11 mouse cellular contexts compared by ENCODE assay signal in genomic region chr9:106473081-106473752, GRCm38 (mm10). TPM values are rescaled to one million over a fixed set of nuclear protein-coding genes. Genes with fewer than 3 reads are reported as not detected.
DNase-seq lines count a peak whose midpoint lies in the region.
"Had no signal": no experiment of that assay in that cellular context is flagged by ENCODE, and none has a peak within 500 bp of the region (broad histone marks: within the 10 kb centered on the region; RNA-seq: fewer than 3 reads in every experiment).

No protein-coding gene starts in this region.

- peak; percentile 5 for DNase-seq in gastrocnemius, postnatal 10 days
- no peak for DNase-seq in gastrocnemius, postnatal 4 days (ENCODE audit: low spot score in 2 of 2)
- peak; percentile 1 for DNase-seq in ovary, postnatal 10 days (ENCODE audit: low spot score)
- no peak for DNase-seq in ovary, postnatal 14 days (ENCODE audit: low spot score)
- DNase-seq in gastrocnemius, postnatal 25 days: peak; percentile 29
- DNase-seq in layer of hippocampus, postnatal 10 days (ENCODE audit: low spot score in 2 of 2): peak; percentile 5 to 15
- no peak for DNase-seq in thymus, adult 18-20 months
- DNase-seq in yolk sac, embryonic 10.5 days (ENCODE audit: low spot score): no peak
- DNase-seq: liver had no signal

RNA-seq across cellular contexts. Expression of gene Rrp9, which starts 2.5 kb away (rescaled TPM):
- 10 to 100 TPM; 17.7 to 19.4 TPM for total RNA-seq in gastrocnemius, postnatal 10 days (2021)
- total RNA-seq in gastrocnemius, postnatal 4 days (2021): 10 to 100 TPM; 25.1 to 26.2 TPM
- 10 to 100 TPM; 17.1 to 18.7 TPM for total RNA-seq in gastrocnemius, postnatal 25 days (2021)
- 10 to 100 TPM; 38.5 to 45.2 TPM for total RNA-seq in layer of hippocampus, postnatal 10 days (2021)

RNA-seq across cellular contexts. Expression of gene Parp3, which starts 3.5 kb away (rescaled TPM):
- 10 to 100 TPM; 51.6 to 55.7 TPM for total RNA-seq in gastrocnemius, postnatal 10 days (2021)
- 10 to 100 TPM; 26.4 to 28.1 TPM for total RNA-seq in gastrocnemius, postnatal 4 days (2021)
- 10 to 100 TPM; 54.3 to 90.0 TPM for total RNA-seq in gastrocnemius, postnatal 25 days (2021)
- 1 to 10 TPM; 2.4 to 2.8 TPM for total RNA-seq in layer of hippocampus, postnatal 10 days (2021)

RNA-seq across cellular contexts. Expression of gene Gpr62, which starts 7.5 kb away (rescaled TPM):
- total RNA-seq in gastrocnemius, postnatal 10 days (2021): under 1 TPM; 0.19 to 0.52 TPM
- total RNA-seq in gastrocnemius, postnatal 4 days (2021): under 1 TPM; 0.44 to 0.65 TPM
- total RNA-seq in gastrocnemius, postnatal 25 days (2021): under 1 TPM in 1 of 2 experiments, not detected in 1; 0.18 TPM
- total RNA-seq in layer of hippocampus, postnatal 10 days (2021): 1 to 10 TPM; 1.8 to 2.0 TPM
- total RNA-seq: megakaryocyte-erythroid progenitor cell, adult 5-6 weeks; neutrophil, adult 5-6 weeks had no signal

RNA-seq across cellular contexts. Expression of gene Pcbp4, which starts 20.1 kb away (rescaled TPM):
- 10 to 100 TPM; 54.2 to 68.2 TPM for total RNA-seq in gastrocnemius, postnatal 10 days (2021)
- total RNA-seq in gastrocnemius, postnatal 4 days (2021): 10 to 100 TPM; 83.6 to 84.9 TPM
- total RNA-seq in gastrocnemius, postnatal 25 days (2021): 10 to 100 TPM; 54.6 to 59.7 TPM
- total RNA-seq in layer of hippocampus, postnatal 10 days (2021): 100 to 1,000 TPM; 226 to 234 TPM

RNA-seq across cellular contexts. Expression of gene Abhd14a, which starts 25.7 kb away (rescaled TPM):
- total RNA-seq in gastrocnemius, postnatal 10 days (2021): 10 to 100 TPM; 13.5 to 15.3 TPM
- total RNA-seq in gastrocnemius, postnatal 4 days (2021): 10 to 100 TPM; 18.5 to 19.1 TPM
- total RNA-seq in gastrocnemius, postnatal 25 days (2021): 10 to 100 TPM; 14.7 to 18.3 TPM
- total RNA-seq in layer of hippocampus, postnatal 10 days (2021): 10 to 100 TPM; 51.1 to 53.2 TPM

Comparison
In these comparisons a context has a peak if more than half of its experiments do, and no peak if none do; other contexts are left out.
1. DNase-seq: peak in gastrocnemius, postnatal 10 days (single experiment), ovary, postnatal 10 days (single experiment), gastrocnemius, postnatal 25 days (single experiment) and layer of hippocampus, postnatal 10 days (2 of 2); none in gastrocnemius, postnatal 4 days (0 of 2), ovary, postnatal 14 days (single experiment), thymus, adult 18-20 months (0 of 2) and yolk sac, embryonic 10.5 days (single experiment).
2. RNA of gene Parp3, which starts 3.5 kb away (total RNA-seq): 54.3 to 90.0 TPM in gastrocnemius, postnatal 25 days, 51.6 to 55.7 TPM in gastrocnemius, postnatal 10 days and 26.4 to 28.1 TPM in gastrocnemius, postnatal 4 days; 2.4 to 2.8 TPM in layer of hippocampus, postnatal 10 days; every median in the first group is over 4 times any median in the second.